ENCODE assay signal across 28 mouse cellular contexts in the genomic region with DNA sequence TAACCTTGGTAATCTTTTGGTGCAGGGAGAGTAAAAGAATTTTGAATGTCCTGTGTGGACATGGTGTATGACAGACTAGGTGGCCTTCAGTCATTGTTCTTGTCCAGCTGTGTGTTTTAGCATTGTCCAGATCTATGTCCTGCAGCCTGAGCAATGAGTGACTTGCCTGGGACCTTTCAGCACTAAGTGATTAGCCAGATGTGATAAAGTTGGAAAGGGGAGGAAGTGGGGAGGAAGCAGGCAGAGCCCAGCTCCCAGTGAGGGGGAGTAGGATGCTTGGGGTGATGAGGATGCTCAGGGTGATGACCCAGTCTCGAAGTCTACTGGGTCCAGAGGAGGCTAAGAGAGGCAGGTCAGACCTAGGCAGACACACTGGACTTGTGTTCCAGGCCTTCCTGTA. TPM values are rescaled to one million over a fixed set of nuclear protein-coding genes. Genes with fewer than 3 reads are reported as not detected.
A peak's percentile ranks its signal among the peaks of the same experiment; 100 is the strongest.
DNase-seq lines count a peak whose midpoint lies in the region; ATAC-seq and TF ChIP-seq lines count a peak whose summit lies in the region.
"Had no signal": no experiment of that assay in that cellular context is flagged by ENCODE, and none has a peak within 500 bp of the region (broad histone marks: within the 10 kb centered on the region; RNA-seq: fewer than 3 reads in every experiment).

No protein-coding gene starts in this region.

- WGBS in heart, embryonic 13.5 days = 30% methylated on average over 1 of the region's 1 CpGs
- 30% methylated on average over 1 of the region's 1 CpGs for WGBS in heart, embryonic 11.5 days (ENCODE audit: insufficient replicate concordance)
- WGBS in kidney, embryonic 16.5 days = 14% methylated on average over 1 of the region's 1 CpGs

- no peak overlapping the region for H3K9ac ChIP-seq in heart, embryonic 13.5 days
- H3K9ac ChIP-seq in heart, embryonic 11.5 days (ENCODE audit: low read depth, low read length) = no peak overlapping the region
- H3K9ac ChIP-seq in kidney, embryonic 16.5 days (replicated peaks; ENCODE audit: low read length) = no peak overlapping the region
- H3K9ac ChIP-seq: embryonic facial prominence, embryonic 15.5 days; hindbrain, embryonic 13.5 days; intestine, embryonic 15.5 days had no signal

- no peaks in the 10 kb centered on the region for H3K9me3 ChIP-seq in heart, embryonic 13.5 days
- no peaks in the 10 kb centered on the region for H3K9me3 ChIP-seq in heart, embryonic 11.5 days (replicated peaks; ENCODE audit: control insufficient read depth, low read length)
- H3K9me3 ChIP-seq in kidney, embryonic 16.5 days (ENCODE audit: low read length) = no peaks in the 10 kb centered on the region
- H3K9me3 ChIP-seq: embryonic facial prominence, embryonic 15.5 days; forebrain, embryonic 10.5 days; G1E; hindbrain, embryonic 13.5 days; intestine, embryonic 15.5 days had no signal

- no peak overlapping the region for H3K4me2 ChIP-seq in heart, embryonic 13.5 days
- no peak overlapping the region for H3K4me2 ChIP-seq in heart, embryonic 11.5 days
- H3K4me2 ChIP-seq in kidney, embryonic 16.5 days (replicated peaks; ENCODE audit: low read depth, low read length) = no peak overlapping the region
- H3K4me2 ChIP-seq: embryonic facial prominence, embryonic 15.5 days; hindbrain, embryonic 13.5 days; intestine, embryonic 15.5 days had no signal

- no peak for TF ChIP-seq CTCF in gastrocnemius, adult 2 months (IDR thresholded peaks at IDR 0.05)

- ATAC-seq in heart, embryonic 13.5 days (ENCODE audit: extremely low read depth, insufficient number of reproducible peaks, low FRiP score, low TSS enrichment) = no peak
- no peak for ATAC-seq in heart, embryonic 11.5 days (replicated peaks; ENCODE audit: insufficient number of reproducible peaks, low FRiP score, low TSS enrichment)
- no peak for ATAC-seq in kidney, embryonic 16.5 days (ENCODE audit: low FRiP score, low TSS enrichment)
- ATAC-seq: CD4-positive, CD25-positive, alpha-beta regulatory T cell, adult 4 months; forebrain, embryonic 14.5 days; intestine, embryonic 15.5 days had no signal

- H3K27ac ChIP-seq in gastrocnemius, adult 2 months = peak overlapping the region; percentile 31
- 0 out of 2 replicates have a peak overlapping the region, but pooled peaks have one; percentile 24 for H3K27ac ChIP-seq in heart, embryonic 13.5 days (replicated peaks)
- no peak overlapping the region for H3K27ac ChIP-seq in heart, embryonic 11.5 days (ENCODE audit: low read depth, low read length)
- H3K27ac ChIP-seq in kidney, embryonic 16.5 days (ENCODE audit: low read length) = 0 out of 2 replicates have a peak overlapping the region, but pooled peaks have one; percentile 10
- peak overlapping the region; percentile 56 for H3K27ac ChIP-seq in brown adipose tissue, adult 24 weeks (replicated peaks; ENCODE audit: low read depth, low read length)
- H3K27ac ChIP-seq: embryonic facial prominence, embryonic 15.5 days; forebrain, embryonic 10.5 days; hindbrain, embryonic 13.5 days; intestine, embryonic 15.5 days had no signal

- no peak for DNase-seq in gastrocnemius, adult 2 months
- DNase-seq in gastrocnemius, adult 8-10 months (ENCODE audit: low spot score in 2 of 2) = no peak
- no peak for DNase-seq in kidney, adult 18-20 months
- no peak for DNase-seq in ovary, postnatal 10 days (ENCODE audit: low spot score)
- DNase-seq: adrenal gland, adult 8-10 months; adrenal gland, postnatal 36 days; B cell, adult 2 months; cerebellum, adult 11 months; cerebellum, adult 8-10 months; cerebellum, postnatal 14 days; embryo, embryonic 11 days; gastrocnemius, postnatal 10 days had no signal

- intact Hi-C loops in gastrocnemius, adult 2 months (cut with DNase I) = no loop called here

- H3K4me3 ChIP-seq in gastrocnemius, adult 2 months = no peak overlapping the region
- H3K4me3 ChIP-seq in heart, embryonic 13.5 days = no peak overlapping the region
- H3K4me3 ChIP-seq in heart, embryonic 11.5 days (ENCODE audit: low read depth, low read length) = no peak overlapping the region
- H3K4me3 ChIP-seq in kidney, embryonic 16.5 days (ENCODE audit: low read length) = no peak overlapping the region
- no peak overlapping the region for H3K4me3 ChIP-seq in brown adipose tissue, adult 24 weeks (ENCODE audit: insufficient read depth, low read depth, low read length)
- H3K4me3 ChIP-seq: embryonic facial prominence, embryonic 15.5 days; erythroblast, embryonic 14.5 days; forebrain, embryonic 10.5 days; hindbrain, embryonic 13.5 days; intestine, embryonic 15.5 days had no signal

- peaks cover 22% of the 10 kb centered on the region for H3K36me3 ChIP-seq in heart, embryonic 13.5 days
- no peaks in the 10 kb centered on the region for H3K36me3 ChIP-seq in heart, embryonic 11.5 days (ENCODE audit: control insufficient read depth, insufficient read depth, low read length)
- H3K36me3 ChIP-seq in kidney, embryonic 16.5 days (ENCODE audit: insufficient read depth, low read length) = peaks cover 11% of the 10 kb centered on the region

- H3K4me1 ChIP-seq in heart, embryonic 13.5 days = peaks cover 62% of the 10 kb centered on the region
- peaks cover 31% of the 10 kb centered on the region for H3K4me1 ChIP-seq in heart, embryonic 11.5 days (ENCODE audit: control insufficient read depth, insufficient read depth, low read length)
- H3K4me1 ChIP-seq in kidney, embryonic 16.5 days (ENCODE audit: insufficient read depth, low read length) = peaks cover 23% of the 10 kb centered on the region
- peaks cover 50% of the 10 kb centered on the region for H3K4me1 ChIP-seq in brown adipose tissue, adult 24 weeks (ENCODE audit: control insufficient read depth, insufficient read depth, insufficient read length, low read length)

- no peaks in the 10 kb centered on the region for H3K27me3 ChIP-seq in heart, embryonic 13.5 days (replicated peaks)
- H3K27me3 ChIP-seq in heart, embryonic 11.5 days (ENCODE audit: control insufficient read depth, insufficient read depth, low read length) = no peaks in the 10 kb centered on the region
- H3K27me3 ChIP-seq in kidney, embryonic 16.5 days (ENCODE audit: insufficient read depth, low read length) = no peaks in the 10 kb centered on the region
- H3K27me3 ChIP-seq: embryonic facial prominence, embryonic 15.5 days; hindbrain, embryonic 13.5 days; intestine, embryonic 15.5 days had no signal

RNA-seq across cellular contexts. Expression of gene Gm10277, which starts 8.3 kb away (rescaled TPM):
- not detected for total RNA-seq in gastrocnemius, adult 2 months (2021)
- not detected for total RNA-seq in gastrocnemius, adult 8-10 months (2022)
- 1.1 and 1.3 TPM in 2 replicates for polyA plus RNA-seq in heart, embryonic 13.5 days (2015; fragmentation: Nextera tagmentation; extraction: Ambion mirVana)
- polyA plus RNA-seq in heart, embryonic 11.5 days (2014; fragmentation: Nextera tagmentation; extraction: Ambion mirVana) = 0.55 and 0.87 TPM in 2 replicates
- 1.5 and 1.6 TPM in 2 replicates for polyA plus RNA-seq in kidney, embryonic 16.5 days (2015; fragmentation: Nextera tagmentation; extraction: Ambion mirVana)
- not detected in 2 replicates for polyA plus RNA-seq in brown adipose tissue, adult 24 weeks (2012; ENCODE audit: insufficient read depth, insufficient read length, missing spikeins)
- total RNA-seq: adrenal gland, adult 8-10 months; adrenal gland, postnatal 36 days; gastrocnemius, postnatal 10 days; gastrocnemius, postnatal 4 days; hematopoietic stem cell, adult 5-6 weeks had no signal
- polyA plus RNA-seq: erythroblast, embryonic 14.5 days; G1E had no signal

RNA-seq across cellular contexts. Expression of gene Myo18a, which starts 16.2 kb away (rescaled TPM):
- total RNA-seq in gastrocnemius, adult 2 months (2021) = 100 to 1,000 TPM; 345 to 399 TPM
- total RNA-seq in gastrocnemius, adult 8-10 months (2022) = 100 to 1,000 TPM; 309 to 400 (median 330) TPM
- polyA plus RNA-seq in heart, embryonic 13.5 days (2015; fragmentation: Nextera tagmentation; extraction: Ambion mirVana) = 94.9 and 100.0 TPM in 2 replicates
- 94.0 and 96.7 TPM in 2 replicates for polyA plus RNA-seq in heart, embryonic 11.5 days (2014; fragmentation: Nextera tagmentation; extraction: Ambion mirVana)
- 32.4 and 38.1 TPM in 2 replicates for polyA plus RNA-seq in kidney, embryonic 16.5 days (2015; fragmentation: Nextera tagmentation; extraction: Ambion mirVana)
- polyA plus RNA-seq in brown adipose tissue, adult 24 weeks (2012; ENCODE audit: insufficient read depth, insufficient read length, missing spikeins) = 17.4 and 18.2 TPM in 2 replicates

RNA-seq across cellular contexts. Expression of gene Cryba1, which starts 54.2 kb away (rescaled TPM):
- total RNA-seq in gastrocnemius, adult 2 months (2021) = not detected
- not detected for total RNA-seq in gastrocnemius, adult 8-10 months (2022)
- 0.20 TPM in 1 of 2 replicates, not detected in the other for polyA plus RNA-seq in heart, embryonic 13.5 days (2015; fragmentation: Nextera tagmentation; extraction: Ambion mirVana)
- not detected in 2 replicates for polyA plus RNA-seq in heart, embryonic 11.5 days (2014; fragmentation: Nextera tagmentation; extraction: Ambion mirVana)
- not detected in 2 replicates for polyA plus RNA-seq in kidney, embryonic 16.5 days (2015; fragmentation: Nextera tagmentation; extraction: Ambion mirVana)
- not detected in 2 replicates for polyA plus RNA-seq in brown adipose tissue, adult 24 weeks (2012; ENCODE audit: insufficient read depth, insufficient read length, missing spikeins)
- total RNA-seq: adrenal gland, adult 8-10 months; adrenal gland, postnatal 36 days; common myeloid progenitor, adult 5-6 weeks; gastrocnemius, postnatal 10 days; gastrocnemius, postnatal 4 days; hematopoietic stem cell, adult 5-6 weeks had no signal
- polyA plus RNA-seq: CD4-positive, CD25-positive, alpha-beta regulatory T cell, adult 4 months; erythroblast, embryonic 14.5 days; G1E; heart, embryonic 14.5 days; intestine, embryonic 15.5 days had no signal
